Mouse (Mus musculus) CH12.LX (cell line): ENCODE data around the gene Actr1a. TPM values are rescaled to one million over a fixed set of nuclear protein-coding genes. Genes with fewer than 3 reads are reported as not detected.

Experiments
- DNase-seq: peaks from one replicate; pipeline ENCODE4 v3.0.0-alpha.2; 2013; ENCODE audit errors: extremely low read depth
- H3K27ac ChIP-seq: 2 replicates; pipeline ENCODE4 v1.5.1; 2012; ENCODE audit warnings: low read depth, mild to moderate bottlenecking, control low read depth, moderate library complexity; ENCODE audit not compliant: insufficient read depth
- H3K27me3 ChIP-seq: replicated peaks from 2 replicates; pipeline ENCODE3; 2012; ENCODE audit warnings: inconsistent platforms
- H3K36me3 ChIP-seq, 2 experiments: replicated peaks in 1 of 2; 2 replicates each; pipeline versions ENCODE3 to v1.6.1; 2012; ENCODE audit warnings: inconsistent platforms in 1 of 2, low read length in 1 of 2, mild to moderate bottlenecking in 1 of 2, mixed read lengths in 1 of 2, moderate library complexity in 1 of 2; ENCODE audit not compliant: control insufficient read depth in 1 of 2, insufficient read depth in 1 of 2
- H3K4me1 ChIP-seq, 2 experiments: 2 replicates each; pipeline ENCODE4 v1.6.1; 2012; ENCODE audit warnings: inconsistent platforms in 1 of 2, moderate library complexity in 1 of 2; ENCODE audit not compliant: insufficient read depth in 2 of 2, control insufficient read depth in 1 of 2
- H3K4me2 ChIP-seq: 2 replicates; pipeline ENCODE4 v1.6.1; 2012; ENCODE audit warnings: low read depth, mild to moderate bottlenecking, control low read depth; ENCODE audit not compliant: poor library complexity, insufficient read depth, severe bottlenecking
- H3K4me3 ChIP-seq, 3 experiments: fragments of 150-350 bp in 1 of 3; sonication (generic) in 1 of 3; replicated peaks in 1 of 3; 2 replicates each; pipeline versions ENCODE3 to v1.5.1; 2011 to 2012; ENCODE audit warnings: low read depth in 2 of 3, low read length in 2 of 3, mild to moderate bottlenecking in 2 of 3, moderate library complexity in 2 of 3, control low read depth in 1 of 3, improper control_type of control experiment in 1 of 3, inconsistent platforms in 1 of 3, mixed read lengths in 1 of 3; ENCODE audit not compliant: poor library complexity in 1 of 3
- H3K79me2 ChIP-seq: replicated peaks from 2 replicates; pipeline ENCODE4 v1.6.1; 2012; ENCODE audit warnings: mild to moderate bottlenecking, moderate library complexity; ENCODE audit not compliant: control insufficient read depth, poor library complexity, insufficient read depth, severe bottlenecking; ENCODE audit errors: extremely low read depth
- H3K9ac ChIP-seq: 2 replicates; pipeline ENCODE4 v1.6.1; 2012; ENCODE audit warnings: low read depth, mild to moderate bottlenecking, control low read depth, moderate library complexity; ENCODE audit not compliant: insufficient read depth
- H3K9me3 ChIP-seq: replicated peaks from 2 replicates; pipeline ENCODE3; 2012; ENCODE audit warnings: low read length, inconsistent platforms, mixed read lengths
- CHD1 ChIP-seq: IDR thresholded peaks from 2 replicates; pipeline ENCODE4 v1.6.1; 2012; ENCODE audit warnings: low read depth, low read length, improper control_type of control experiment, inconsistent platforms
- CHD2 ChIP-seq: IDR thresholded peaks from 2 replicates; pipeline ENCODE4 v1.6.1; 2011; ENCODE audit warnings: low read length, improper control_type of control experiment
- HCFC1 ChIP-seq: IDR thresholded peaks from 2 replicates; pipeline ENCODE4 v1.6.1; 2012; ENCODE audit warnings: low read depth, mild to moderate bottlenecking, inconsistent platforms, low read length, improper control_type of control experiment
- JUN ChIP-seq: IDR thresholded peaks from 2 replicates; pipeline ENCODE4 v1.6.1; 2011; ENCODE audit warnings: low read depth, mild to moderate bottlenecking, low read length, improper control_type of control experiment, moderate library complexity; ENCODE audit not compliant: insufficient read depth
- JUND ChIP-seq: conservative IDR thresholded peaks from 2 replicates; pipeline ENCODE4 v1.6.1; 2011; ENCODE audit warnings: low read depth, low read length, improper control_type of control experiment
- MAFK ChIP-seq: IDR thresholded peaks from 2 replicates; pipeline ENCODE4 v1.6.1; 2011; ENCODE audit warnings: low read length, improper control_type of control experiment; ENCODE audit not compliant: insufficient replicate concordance
- MAX ChIP-seq: IDR thresholded peaks from 2 replicates; pipeline ENCODE4 v1.6.1; 2011; ENCODE audit warnings: low read length, improper control_type of control experiment
- MAZ ChIP-seq: IDR thresholded peaks from 2 replicates; pipeline ENCODE4 v1.6.1; 2012; ENCODE audit warnings: low read depth, mild to moderate bottlenecking, inconsistent platforms, low read length, improper control_type of control experiment, moderate library complexity
- MEF2A ChIP-seq: IDR thresholded peaks from 2 replicates; pipeline ENCODE4 v1.6.1; 2014; ENCODE audit warnings: low read depth, mild to moderate bottlenecking, inconsistent platforms, low read length, improper control_type of control experiment, borderline replicate concordance
- MYC ChIP-seq: IDR thresholded peaks from 2 replicates; pipeline ENCODE4 v1.6.1; 2011; ENCODE audit warnings: low read depth, mild to moderate bottlenecking, improper control_type of control experiment, low read length
- NELFE ChIP-seq: IDR thresholded peaks from 2 replicates; pipeline ENCODE4 v1.6.1; 2011; ENCODE audit warnings: low read depth, low read length, improper control_type of control experiment
- PAX5 ChIP-seq: IDR thresholded peaks from 2 replicates; pipeline ENCODE4 v1.6.1; 2012; ENCODE audit warnings: low read length, inconsistent platforms, mixed read lengths
- POLR2AphosphoS2 ChIP-seq: IDR thresholded peaks from 2 replicates; pipeline ENCODE4 v1.6.1; 2011; ENCODE audit warnings: low read depth, low read length, improper control_type of control experiment
- RAD21 ChIP-seq: IDR thresholded peaks from 2 replicates; pipeline ENCODE4 v1.6.1; 2011; ENCODE audit warnings: low read depth, mild to moderate bottlenecking, low read length, improper control_type of control experiment, moderate library complexity
- SIN3A ChIP-seq: IDR thresholded peaks from 2 replicates; pipeline ENCODE4 v1.6.1; 2012; ENCODE audit warnings: low read length, improper control_type of control experiment, inconsistent platforms
- SMC3 ChIP-seq: IDR thresholded peaks from 2 replicates; pipeline ENCODE4 v1.6.1; 2011; ENCODE audit warnings: low read depth, low read length, improper control_type of control experiment
- UBTF ChIP-seq: IDR thresholded peaks from 2 replicates; pipeline ENCODE4 v1.6.1; 2012; ENCODE audit warnings: low read depth, mild to moderate bottlenecking, inconsistent platforms, low read length, improper control_type of control experiment, moderate library complexity
- ZKSCAN1 ChIP-seq: IDR thresholded peaks from 2 replicates; pipeline ENCODE4 v1.6.1; 2012; ENCODE audit warnings: low read depth, inconsistent platforms, low read length, improper control_type of control experiment, borderline replicate concordance
- ZMIZ1 ChIP-seq: IDR thresholded peaks from 2 replicates; pipeline ENCODE4 v1.6.1; 2012; ENCODE audit warnings: low read depth, mild to moderate bottlenecking, inconsistent platforms, low read length, improper control_type of control experiment
- dilution Hi-C: fragments of 300-500 bp; cut with MboI; formaldehyde crosslinking; loops from 2 replicates; pipeline ENCODE4 v1.14.3; 2020; ENCODE audit warnings: low sequenced_read_pairs; ENCODE audit not compliant: extremely low pct_unique_long_range_greater_than_20kb, extremely low pct_ligation_motif_present
- in situ Hi-C: fragments of 300-500 bp; cut with MboI; formaldehyde crosslinking; loops from 3 replicates; pipeline ENCODE4 v1.14.3; 2019; ENCODE audit warnings: low sequenced_read_pairs, low pct_ligation_motif_present, low pct_unique_long_range_greater_than_20kb, mixed read lengths
- polyA plus RNA-seq: library from polyadenylated mRNA; unstranded; fragments of >175 nt; gene quantifications from 2 replicates; pipeline ENCODE4 v1.2.1, GENCODE M21; 2012; ENCODE audit warnings: low read depth; ENCODE audit not compliant: insufficient read length
- total RNA-seq, 2 experiments: library from RNA; depleted of rRNA; stranded (reverse); fragments of 300-350 nt in 1 of 2; fragments of >200 nt in 1 of 2; gene quantifications; 2 replicates each; pipeline ENCODE4 v1.2.3; 2012 to 2014

Actr1a gene
- total and polyA plus RNA-seq, 3 experiments = 69.4 to 88.4 (median 75.7) TPM

- H3K4me2 ChIP-seq = no peak overlapping the region
- dilution Hi-C loops (no loop called here), in situ Hi-C loops (loop anchor here (5.0 to 10.0 kb wide), 2 partner anchors 38 to 185 kb away; no protein-coding TSS in a partner anchor)
- H3K27ac ChIP-seq = no peak overlapping the region
- no peak for DNase-seq
- no peaks in the 10 kb centered on the region for H3K27me3 ChIP-seq
- H3K9ac ChIP-seq = no peak overlapping the region
- H3K36me3 ChIP-seq = peaks cover 19 to 37% of the 10 kb centered on the region in 2 experiments
- peaks cover 11% of the 10 kb centered on the region for H3K79me2 ChIP-seq
- no peak overlapping the region for H3K4me3 ChIP-seq
- TF ChIP-seq CHD1 (no peak), HCFC1 (no peak), UBTF (no peak), SMC3 (no peak), MEF2A (no peak), JUN (no peak), MAZ (no peak), PAX5 (no peak), ZKSCAN1 (no peak), MAFK (no peak), SIN3A (no peak)
- H3K4me1 ChIP-seq = peaks cover 6 to 20% of the 10 kb centered on the region in 2 experiments
- no peaks in the 10 kb centered on the region for H3K9me3 ChIP-seq
Observed at GRCm38 (mm10) chr19:46399372-46399771, 3.8 kb upstream of the Actr1a start.

GRCm38 (mm10) chr19:46398401-46398800 is 2.9 kb upstream of the Actr1a start:
- in situ Hi-C loops = loop anchor here (5.0 to 10.0 kb wide), 2 partner anchors 39 to 186 kb away; no protein-coding TSS in a partner anchor
- peaks cover 11 to 29% of the 10 kb centered on the region in 2 experiments for H3K36me3 ChIP-seq
- H3K4me3 ChIP-seq = no peak overlapping the region
- no peak for DNase-seq
- dilution Hi-C loops = no loop called here
- no peaks in the 10 kb centered on the region for H3K9me3 ChIP-seq
- TF ChIP-seq MAX = no peak
- no peak for TF ChIP-seq RAD21
- TF ChIP-seq MYC = no peak
- no peak for TF ChIP-seq CHD1
- no peak for TF ChIP-seq MAZ
- TF ChIP-seq ZMIZ1 = no peak
- TF ChIP-seq NELFE = no peak
- no peak for TF ChIP-seq JUND
- no peak for TF ChIP-seq JUN
- no peak for TF ChIP-seq POLR2AphosphoS2
- TF ChIP-seq CHD2 = no peak
- H3K27ac ChIP-seq = no peak overlapping the region
- H3K27me3 ChIP-seq = no peaks in the 10 kb centered on the region
- no peak overlapping the region; the same call in 1 of the 2 replicates for H3K9ac ChIP-seq
- H3K79me2 ChIP-seq = peaks cover 21% of the 10 kb centered on the region
- H3K4me2 ChIP-seq = peak overlapping the region; percentile 85
- peaks cover 8 to 30% of the 10 kb centered on the region in 2 experiments for H3K4me1 ChIP-seq
